Mouse (Mus musculus) lung, embryonic 14.5 days (tissue): ENCODE measurements at regions not wholly inside any gene's neighbourhood (a gene's known extent, or its start where the extent isn't known, plus 50 kb on each side); places are given as distances from the start of the nearest gene placed in this dataset.

Experiments
- ATAC-seq: fragments of 200-750 bp; cut with Nextera tagmentation; 2 replicates; pipeline ENCODE4 v1.8.0; 2017; ENCODE audit warnings: mild to moderate bottlenecking, moderate TSS enrichment, moderate library complexity; ENCODE audit not compliant: insufficient read depth
- DNase-seq: peaks from one replicate; pipeline ENCODE4 v3.0.0-alpha.2; 2015
- H3K27ac ChIP-seq: fragments of 300-500 bp; sonication (generic); 2 replicates; pipeline ENCODE4 v1.5.1; 2014; ENCODE audit warnings: low read depth, mild to moderate bottlenecking, moderate library complexity
- H3K27me3 ChIP-seq: fragments of 300-500 bp; sonication (generic); 2 replicates; pipeline ENCODE4 v1.6.1; 2014; ENCODE audit warnings: low read length, control low read depth; ENCODE audit not compliant: insufficient read depth
- H3K36me3 ChIP-seq: fragments of 300-500 bp; sonication (generic); 2 replicates; pipeline ENCODE4 v1.6.1; 2014; ENCODE audit warnings: control low read depth; ENCODE audit not compliant: insufficient read depth
- H3K4me1 ChIP-seq: fragments of 300-500 bp; sonication (generic); 2 replicates; pipeline ENCODE4 v1.6.1; 2014; ENCODE audit warnings: antibody characterized with exemption, control low read depth; ENCODE audit not compliant: insufficient read depth
- H3K4me2 ChIP-seq: fragments of 300-500 bp; sonication (generic); 2 replicates; pipeline ENCODE4 v1.6.1; 2014; ENCODE audit warnings: mild to moderate bottlenecking
- H3K4me3 ChIP-seq: fragments of 300-500 bp; sonication (generic); 2 replicates; pipeline ENCODE4 v1.5.1; 2014; ENCODE audit warnings: low read depth, low read length
- H3K9ac ChIP-seq: fragments of 300-500 bp; sonication (generic); 2 replicates; pipeline ENCODE4 v1.6.1; 2014
- H3K9me3 ChIP-seq: fragments of 300-500 bp; sonication (generic); 2 replicates; pipeline ENCODE4 v1.6.1; 2016; ENCODE audit warnings: low read depth, low read length, control low read depth
- CTCF ChIP-seq: IDR thresholded peaks from 2 replicates; pipeline ENCODE4 v1.5.1; 2016; ENCODE audit warnings: antibody characterized with exemption, low read depth
- WGBS: fragments of 180-500 bp; shearing (Covaris S2); extraction: QIAGEN DNeasy Blood & Tissue Kit; methylation state at CpG from one replicate; pipeline ENCODE4 v1.1.7; 2014; 5-methylcytosine and 5-hydroxymethylcytosine counted together

DNA sequence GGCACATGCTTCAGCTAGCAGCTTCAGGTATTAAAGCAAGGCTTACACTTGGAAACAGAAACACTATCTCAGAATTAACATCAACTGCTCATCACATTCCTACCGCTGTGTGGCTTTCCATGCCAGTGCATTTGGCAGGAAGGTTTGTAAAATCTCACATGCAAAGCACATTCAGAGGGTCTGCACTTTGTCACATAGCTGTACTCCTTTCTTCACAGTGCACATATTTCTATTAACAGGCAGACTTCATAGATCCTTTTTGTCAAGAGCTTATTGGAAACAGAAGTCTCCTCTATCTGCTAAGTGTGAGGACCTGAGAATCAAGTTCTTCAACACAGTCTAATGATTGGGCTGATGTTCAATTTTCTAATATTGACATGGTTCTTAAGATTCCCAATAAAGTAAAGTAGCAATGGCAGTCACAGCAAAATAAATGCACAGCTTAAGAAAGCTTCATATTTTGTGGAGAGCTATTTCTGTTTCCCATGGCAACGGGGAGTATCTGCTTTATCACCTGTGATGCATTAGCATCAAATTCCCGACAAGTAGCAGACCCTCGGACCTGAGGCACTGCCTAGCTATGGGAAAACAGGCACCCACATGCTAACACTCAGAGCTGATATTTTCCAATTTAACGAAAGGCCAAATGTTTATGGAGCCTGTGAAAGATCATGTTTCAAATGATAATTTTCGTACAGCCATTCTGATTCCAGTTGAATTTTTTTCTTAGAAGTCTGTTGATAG lies 876.8 kb upstream of the Igfbp7 start:
- Histone ChIP-seq H3K27me3 (no peaks in the 10 kb centered on the region), H3K36me3 (no peaks in the 10 kb centered on the region), H3K27ac (no peak overlapping the region), H3K9ac (no peak overlapping the region), H3K4me3 (no peak overlapping the region), H3K4me2 (no peak overlapping the region), H3K4me1 (no peaks in the 10 kb centered on the region), H3K9me3 (no peaks in the 10 kb centered on the region)
- no peak for DNase-seq
- ATAC-seq: no peak
- TF ChIP-seq CTCF: no peak
- WGBS: 51% methylated on average over 6 of the region's 6 CpGs

- H3K4me1 ChIP-seq: no peaks in the 10 kb centered on the region
- no peak overlapping the region for H3K9ac ChIP-seq
- no peaks in the 10 kb centered on the region for H3K9me3 ChIP-seq
- TF ChIP-seq CTCF: no peak
- ATAC-seq (no peak), DNase-seq (no peak)
- no peaks in the 10 kb centered on the region for H3K36me3 ChIP-seq
- 65% methylated on average over 3 of the region's 3 CpGs for WGBS
- no peak overlapping the region for H3K4me2 ChIP-seq
- H3K27ac ChIP-seq: no peak overlapping the region
- H3K27me3 ChIP-seq: no peaks in the 10 kb centered on the region
- no peak overlapping the region for H3K4me3 ChIP-seq
These were observed 843.6 kb upstream of the Igfbp7 start for GRCm38 (mm10) chr5:78251491-78251890.

- 50% methylated on average over 1 of the region's 1 CpGs for WGBS
These were observed 805.9 kb upstream of the Igfbp7 start for GRCm38 (mm10) chr5:78213696-78214095.

More at GRCm38 (mm10) chr5:78213696-78214095, 805.9 kb upstream of the Igfbp7 start:
- ATAC-seq: peak; percentile 68; the same call in 1 of the 2 replicates
- Histone ChIP-seq H3K27me3 (no peaks in the 10 kb centered on the region), H3K9ac (no peak overlapping the region), H3K27ac (no peak overlapping the region), H3K4me1 (no peaks in the 10 kb centered on the region), H3K36me3 (no peaks in the 10 kb centered on the region), H3K4me3 (no peak overlapping the region), H3K4me2 (no peak overlapping the region), H3K9me3 (no peaks in the 10 kb centered on the region)
- no peak for TF ChIP-seq CTCF
- peak; percentile 50 for DNase-seq
